Mouse (Mus musculus): ENCODE measurements around the gene 1700028J19Rik. TPM values are rescaled to one million over a fixed set of nuclear protein-coding genes. Genes with fewer than 3 reads are reported as not detected.

Gene 1700028J19Rik
- total RNA-seq, 2 experiments from 2014 or later, result 0.23 to 0.61 TPM

Other genes with a start within 250 kb of the 1700028J19Rik start
- gene Klk1b26, start 234.5 kb downstream of the 1700028J19Rik start, total RNA-seq (2021), result under 1 TPM in 1 of 2 experiments, not detected in 1; 0.23 TPM
- gene Klk1b27, start 194.4 kb downstream of the 1700028J19Rik start, total RNA-seq (2021), result not detected
- gene Klk1b21, start 144.4 kb downstream of the 1700028J19Rik start, total RNA-seq (2021), result not detected
- gene Klk1b22, start 134.0 kb downstream of the 1700028J19Rik start, total RNA-seq (2021), result not detected
- not detected for gene Klk1b16, start 109.9 kb downstream of the 1700028J19Rik start, total RNA-seq (2021)
- not detected for gene Klk1b24, start 58.5 kb downstream of the 1700028J19Rik start, total RNA-seq (2021)
- not detected for gene Klk1b3, start 48.5 kb downstream of the 1700028J19Rik start, total RNA-seq (2021)
- not detected for gene Klk1b4, start 39.3 kb downstream of the 1700028J19Rik start, total RNA-seq (2021)
- gene Klk1b5, start 30.8 kb downstream of the 1700028J19Rik start, total RNA-seq (2021), result not detected
- not detected for gene Klk1, start 21.3 kb downstream of the 1700028J19Rik start, total RNA-seq (2021)
- not detected for gene Gm36864, start 10.5 kb downstream of the 1700028J19Rik start, total RNA-seq (2021)
- gene 2410002F23Rik, start within 50 bp of the 1700028J19Rik start, total RNA-seq (2021), result 10 to 100 TPM; 23.7 to 35.0 TPM
- not detected for gene Acp4, start 10.7 kb upstream of the 1700028J19Rik start, total RNA-seq (2021)
- not detected for gene Gm15517, start 14.8 kb upstream of the 1700028J19Rik start, total RNA-seq (2021)
- gene Clec11a, start 60.2 kb upstream of the 1700028J19Rik start, total RNA-seq (2021), result 1 to 10 TPM; 5.0 to 6.8 TPM
- gene Shank1, start 63.6 kb upstream of the 1700028J19Rik start, total RNA-seq (2021), result 1 to 10 TPM; 2.0 to 2.7 TPM
- under 1 TPM; 0.38 to 0.41 TPM for gene Syt3, start 137.4 kb upstream of the 1700028J19Rik start, total RNA-seq (2021)
- not detected for gene 1700008O03Rik, start 139.1 kb upstream of the 1700028J19Rik start, total RNA-seq (2021)
- gene Lrrc4b, start 182.3 kb upstream of the 1700028J19Rik start, total RNA-seq (2021), result 1 to 10 TPM; 1.9 to 2.5 TPM
- gene Aspdh, start 218.7 kb upstream of the 1700028J19Rik start, total RNA-seq (2021), result not detected
- 10 to 100 TPM; 61.5 to 68.3 TPM for gene Josd2, start 221.3 kb upstream of the 1700028J19Rik start, total RNA-seq (2021)
- gene Emc10, start 249.8 kb upstream of the 1700028J19Rik start, total RNA-seq (2021), result 10 to 100 TPM; 50.8 to 52.6 TPM
- gene Fam71e1, start 249.9 kb upstream of the 1700028J19Rik start, total RNA-seq (2021), result 1 to 10 TPM; 4.3 to 5.7 TPM